In the genomic region with DNA sequence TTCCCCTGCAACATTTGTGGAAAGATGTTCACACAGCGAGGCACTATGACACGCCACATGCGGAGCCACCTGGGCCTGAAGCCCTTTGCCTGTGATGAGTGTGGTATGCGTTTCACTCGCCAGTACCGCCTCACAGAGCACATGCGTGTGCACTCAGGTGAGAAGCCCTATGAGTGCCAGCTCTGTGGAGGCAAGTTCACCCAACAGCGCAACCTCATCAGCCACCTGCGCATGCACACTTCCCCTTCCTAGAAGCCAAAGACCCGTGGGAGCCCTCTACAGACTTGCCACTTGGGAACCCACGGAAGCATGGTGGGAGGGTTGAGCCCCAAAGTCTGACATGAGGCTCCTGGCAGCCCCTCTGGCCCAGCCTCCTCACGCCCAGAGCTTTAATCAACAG, we compare ENCODE assay signal across 20 mouse cellular contexts.
"Had no signal": no experiment of that assay in that cellular context is flagged by ENCODE, and none has a peak within 500 bp of the region (broad histone marks: within the 10 kb centered on the region; RNA-seq: fewer than 3 reads in every experiment).

No protein-coding gene starts in this region.

- DNase-seq: lung, adult 18-20 months; lung, embryonic 14.5 days; lung, postnatal 10 days; lung, postnatal 4 days; midbrain, embryonic 14.5 days; retina, postnatal 1 day; right cerebral cortex, adult 18-20 months; right cerebral cortex, postnatal 25 days; spleen, adult 18-20 months; thymus, adult 2 months; thymus, postnatal 25 days; thymus, postnatal 4 days had no signal

- H3K4me3 ChIP-seq: midbrain, embryonic 10.5 days; midbrain, embryonic 12.5 days; myocyte; neural tube, embryonic 13.5 days; neural tube, embryonic 15.5 days; stomach, embryonic 15.5 days had no signal

- H3K27me3 ChIP-seq: midbrain, embryonic 12.5 days; neural tube, embryonic 13.5 days; neural tube, embryonic 15.5 days; stomach, embryonic 15.5 days had no signal

- ATAC-seq: midbrain, embryonic 16.5 days had no signal

- H3K9ac ChIP-seq: lung, embryonic 14.5 days; midbrain, embryonic 12.5 days; neural tube, embryonic 13.5 days; neural tube, embryonic 15.5 days; stomach, embryonic 15.5 days had no signal

- H3K27ac ChIP-seq: midbrain, embryonic 10.5 days; midbrain, embryonic 12.5 days; neural tube, embryonic 13.5 days; neural tube, embryonic 15.5 days; stomach, embryonic 15.5 days; stomach, postnatal 0 days had no signal

- H3K4me2 ChIP-seq: lung, embryonic 14.5 days; midbrain, embryonic 12.5 days; neural tube, embryonic 13.5 days; neural tube, embryonic 15.5 days; stomach, embryonic 15.5 days had no signal

- H3K9me3 ChIP-seq: midbrain, embryonic 10.5 days; midbrain, embryonic 12.5 days; neural tube, embryonic 13.5 days; neural tube, embryonic 15.5 days; stomach, embryonic 15.5 days had no signal
